Mouse (Mus musculus) liver, adult 2 months (tissue): ENCODE results near the gene Grin3b.

Experiments used
- CTCF ChIP-seq: fragments of 200-500 bp; IDR thresholded peaks from 2 replicates; pipeline ENCODE4 v1.5.1; 2011; ENCODE audit warnings: low read depth, low read length, control low read depth
- POLR2A ChIP-seq: fragments of 200-500 bp; IDR thresholded peaks from 2 replicates; pipeline ENCODE4 v1.6.1; 2011; ENCODE audit warnings: low read length, control low read depth; ENCODE audit not compliant: insufficient read depth; ENCODE audit errors: extremely low read depth

DNA sequence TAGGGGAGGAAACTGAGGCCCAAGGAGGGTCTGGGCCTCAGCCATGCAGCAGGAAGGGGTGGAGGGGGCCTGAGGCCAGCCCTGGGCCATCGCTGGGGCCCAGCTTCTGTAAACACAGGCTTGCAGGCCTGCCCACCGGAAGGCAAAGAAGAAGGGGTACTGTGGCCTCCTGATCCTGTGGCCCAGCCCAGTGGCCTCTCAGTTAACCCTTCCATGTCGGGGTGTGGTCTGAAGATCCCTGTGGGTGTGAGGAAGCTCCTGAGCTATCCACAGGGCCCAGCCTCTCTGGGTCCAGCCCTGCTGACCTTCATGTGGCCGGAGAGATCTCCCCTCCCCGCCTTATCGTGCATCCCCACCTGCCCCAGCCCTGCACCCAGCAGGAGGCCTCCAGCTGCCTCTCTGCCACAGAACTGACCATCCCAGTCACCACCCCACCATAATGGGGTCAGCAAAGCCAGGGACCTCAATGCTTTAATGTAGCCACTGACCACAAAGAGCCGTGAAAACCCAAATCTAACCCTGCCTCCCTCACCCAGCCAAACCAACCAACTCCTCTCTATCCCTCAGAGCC, 23.7 kb upstream of the Grin3b start:
- TF ChIP-seq POLR2A, result no peak
- TF ChIP-seq CTCF, result no peak
